ENCODE assay signal across 9 mouse cellular contexts in genomic region chr13:34398061-34398787, GRCm38 (mm10). TPM values are rescaled to one million over a fixed set of nuclear protein-coding genes. Genes with fewer than 3 reads are reported as not detected.
DNase-seq lines count a peak whose midpoint lies in the region; ATAC-seq and TF ChIP-seq lines count a peak whose summit lies in the region.
"Had no signal": no experiment of that assay in that cellular context is flagged by ENCODE, and none has a peak within 500 bp of the region (broad histone marks: within the 10 kb centered on the region; RNA-seq: fewer than 3 reads in every experiment).

No protein-coding gene starts in this region.

- 0 out of 2 replicates have a peak overlapping the region, but pooled peaks have one; percentile 0 for H3K4me2 ChIP-seq in heart, embryonic 12.5 days
- H3K4me2 ChIP-seq in heart, embryonic 15.5 days = no peak overlapping the region
- H3K4me2 ChIP-seq: neural tube, embryonic 13.5 days had no signal

- H3K36me3 ChIP-seq in heart, embryonic 12.5 days = no peaks in the 10 kb centered on the region
- no peaks in the 10 kb centered on the region for H3K36me3 ChIP-seq in heart, embryonic 15.5 days
- H3K36me3 ChIP-seq: neural tube, embryonic 13.5 days had no signal

- no peaks in the 10 kb centered on the region for H3K27me3 ChIP-seq in heart, embryonic 12.5 days (replicated peaks)
- no peaks in the 10 kb centered on the region for H3K27me3 ChIP-seq in heart, embryonic 15.5 days
- H3K27me3 ChIP-seq: neural tube, embryonic 13.5 days had no signal

- H3K4me3 ChIP-seq in heart, embryonic 12.5 days = no peak overlapping the region
- no peak overlapping the region for H3K4me3 ChIP-seq in heart, embryonic 15.5 days
- no peak overlapping the region for H3K4me3 ChIP-seq in lung, adult 2 months (replicated peaks; ENCODE audit: extremely low read depth, low read depth, low read length)
- H3K4me3 ChIP-seq: neural tube, embryonic 13.5 days had no signal

- no peak for TF ChIP-seq CTCF in lung, adult 2 months (IDR thresholded peaks at IDR 0.05; ENCODE audit: insufficient read depth, low read length)

- peaks cover 6% of the 10 kb centered on the region for H3K4me1 ChIP-seq in heart, embryonic 12.5 days (replicated peaks)
- H3K4me1 ChIP-seq in heart, embryonic 15.5 days (replicated peaks) = peaks cover 6% of the 10 kb centered on the region; the same call in 1 of the 2 replicates
- peaks cover 5% of the 10 kb centered on the region for H3K4me1 ChIP-seq in lung, adult 2 months (ENCODE audit: control insufficient read depth, insufficient read depth, low read length)

- no peak overlapping the region for H3K27ac ChIP-seq in heart, embryonic 12.5 days (ENCODE audit: poor library complexity, severe bottlenecking)
- H3K27ac ChIP-seq in heart, embryonic 15.5 days = 0 out of 2 replicates have a peak overlapping the region, but pooled peaks have one; percentile 1
- H3K27ac ChIP-seq: neural tube, embryonic 13.5 days had no signal

- 42% methylated on average over 10 of the region's 10 CpGs for WGBS in heart, embryonic 12.5 days
- 37% methylated on average over 10 of the region's 10 CpGs for WGBS in heart, embryonic 15.5 days
- 14% methylated on average over 10 of the region's 10 CpGs for WGBS in lung, adult 2 months

- H3K9me3 ChIP-seq in heart, embryonic 12.5 days (replicated peaks) = no peaks in the 10 kb centered on the region
- no peaks in the 10 kb centered on the region for H3K9me3 ChIP-seq in heart, embryonic 15.5 days (replicated peaks)
- H3K9me3 ChIP-seq: neural tube, embryonic 13.5 days had no signal

- DNase-seq in heart, adult 9 months (ENCODE audit: low spot score in 2 of 2) = no peak
- DNase-seq in Muller cell, postnatal 12 days (ENCODE audit: inconsistent ontology term) = peak; percentile 91
- DNase-seq in lung, adult 2 months = peak; percentile 40
- DNase-seq in ovary, postnatal 36 days (ENCODE audit: low spot score) = no peak
- DNase-seq in right cerebral cortex, postnatal 14 days = no peak
- no peak for DNase-seq in spleen, postnatal 14 days (ENCODE audit: low spot score in 2 of 2)

- TF ChIP-seq POLR2A in lung, adult 2 months (IDR thresholded peaks at IDR 0.05; ENCODE audit: borderline replicate concordance, extremely low read depth, low read depth, low read length) = no peak

- ATAC-seq in heart, embryonic 12.5 days (ENCODE audit: insufficient number of reproducible peaks, low FRiP score) = no peak
- ATAC-seq in heart, embryonic 15.5 days (replicated peaks; ENCODE audit: insufficient number of reproducible peaks, insufficient read depth, low FRiP score, low read depth) = 0 out of 2 replicates have a peak, but pooled peaks have one; percentile 18

- no peak overlapping the region for H3K9ac ChIP-seq in heart, embryonic 12.5 days
- no peak overlapping the region for H3K9ac ChIP-seq in heart, embryonic 15.5 days
- H3K9ac ChIP-seq: neural tube, embryonic 13.5 days had no signal

RNA-seq across cellular contexts. Expression of gene Slc22a23, which starts 53.2 kb away (rescaled TPM):
- 10.0 and 11.0 TPM in 2 replicates for polyA plus RNA-seq in heart, embryonic 12.5 days (2016; fragmentation: Nextera tagmentation; extraction: Ambion mirVana)
- 2.5 and 4.8 TPM in 2 replicates for polyA plus RNA-seq in heart, embryonic 15.5 days (2015; fragmentation: Nextera tagmentation; extraction: Ambion mirVana)
- polyA plus RNA-seq in lung, adult 2 months (2012; rRNA removed) = 78.2 and 81.6 TPM in 2 replicates

Comparison
In these comparisons a context has a peak if more than half of its experiments do, and no peak if none do; other contexts are left out.
1. DNase-seq: peak in Muller cell, postnatal 12 days (single experiment) and lung, adult 2 months (single experiment); none in heart, adult 9 months (0 of 2), ovary, postnatal 36 days (single experiment), right cerebral cortex, postnatal 14 days (single experiment) and spleen, postnatal 14 days (0 of 2).